Mouse (Mus musculus) T-helper 1 cell (primary cell): ENCODE data around the gene Mrps25.

Source experiments
- in situ Hi-C: fragments of 300-600 bp; cut with MboI, MseI; formaldehyde crosslinking; loops from one replicate; pipeline ENCODE4 v1.15.1; 2025; ENCODE audit warnings: high pct_unique_total_duplicates

Mrps25 gene

DNA sequence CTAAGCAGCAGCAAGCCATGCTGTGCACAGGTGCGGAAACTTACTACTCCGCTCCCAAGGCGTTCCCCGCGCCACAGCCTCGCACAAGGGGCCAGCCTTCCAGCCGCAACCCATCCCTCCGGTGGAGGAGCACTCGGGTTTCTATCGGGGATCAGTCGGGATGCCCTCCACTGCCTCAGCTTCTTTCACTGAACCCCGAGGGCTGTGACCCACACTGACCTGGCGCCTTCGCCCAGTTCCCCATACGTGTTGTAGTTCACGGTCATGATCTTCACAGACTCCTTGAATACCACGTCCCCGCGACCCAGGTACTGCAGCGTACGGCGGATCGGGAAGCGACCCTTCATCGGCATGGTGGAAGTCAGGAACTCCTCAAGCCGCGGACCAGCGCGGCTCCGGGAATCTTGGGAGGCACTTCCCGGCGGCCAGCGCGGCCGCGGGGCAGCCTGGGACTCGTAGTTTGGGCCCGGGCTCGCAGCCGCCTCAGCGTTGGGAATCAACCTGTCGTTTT lies at the start of gene Mrps25:
Gene Mrps25 (minus strand): TSS at position 413 of the 511 bp plus-strand sequence.
- in situ Hi-C loops: loop anchor here (25.0 kb wide), 1 partner anchor 1796 kb away; no protein-coding TSS in a partner anchor

GRCm38 (mm10) chr6:92231762-92232161 lies 47.9 kb upstream of the Mrps25 start:
- in situ Hi-C loops: no loop called here

DNA sequence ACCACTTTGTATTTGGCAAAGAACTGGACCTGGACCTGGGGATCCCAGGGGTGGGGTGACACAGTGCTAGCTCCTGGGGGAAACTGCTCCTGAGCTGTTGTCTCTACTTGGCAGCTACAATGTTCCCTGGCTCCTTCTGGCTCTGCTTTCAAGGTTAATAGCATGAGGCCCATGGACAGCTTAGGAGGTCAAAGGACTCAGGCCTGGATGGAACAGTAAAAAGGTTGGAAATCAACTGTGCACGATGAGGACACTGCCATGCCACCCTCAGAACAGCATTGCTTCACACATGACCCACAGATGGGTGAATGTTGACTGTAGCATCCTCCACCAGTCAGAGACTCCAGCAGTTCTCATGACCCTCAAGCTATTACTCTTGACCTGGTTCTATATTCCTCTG lies 47.5 kb upstream of the Mrps25 start:
- in situ Hi-C loops: no loop called here

- in situ Hi-C loops: no loop called here
Measured at GRCm38 (mm10) chr6:92229586-92229985, 45.8 kb upstream of the Mrps25 start.

DNA sequence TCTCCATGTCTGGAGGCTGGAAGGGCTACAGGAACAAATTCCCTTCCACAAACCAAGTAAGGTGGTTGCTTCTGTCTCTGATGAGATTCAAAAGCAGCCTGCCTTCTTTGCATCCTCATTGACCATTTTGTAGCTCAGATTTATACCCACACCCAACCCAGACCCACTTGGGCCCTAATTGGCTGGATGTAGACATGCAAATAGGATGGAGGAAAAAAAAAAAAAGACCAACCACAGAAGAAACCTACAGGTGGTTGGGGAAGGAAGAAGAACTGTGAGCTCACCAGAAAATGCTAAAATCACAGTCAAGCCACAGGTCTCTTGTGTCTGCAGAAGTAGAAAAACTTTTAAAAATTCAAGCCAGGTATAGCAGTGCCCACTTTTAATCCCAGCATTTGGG lies 45.3 kb upstream of the Mrps25 start:
- in situ Hi-C loops: no loop called here

DNA sequence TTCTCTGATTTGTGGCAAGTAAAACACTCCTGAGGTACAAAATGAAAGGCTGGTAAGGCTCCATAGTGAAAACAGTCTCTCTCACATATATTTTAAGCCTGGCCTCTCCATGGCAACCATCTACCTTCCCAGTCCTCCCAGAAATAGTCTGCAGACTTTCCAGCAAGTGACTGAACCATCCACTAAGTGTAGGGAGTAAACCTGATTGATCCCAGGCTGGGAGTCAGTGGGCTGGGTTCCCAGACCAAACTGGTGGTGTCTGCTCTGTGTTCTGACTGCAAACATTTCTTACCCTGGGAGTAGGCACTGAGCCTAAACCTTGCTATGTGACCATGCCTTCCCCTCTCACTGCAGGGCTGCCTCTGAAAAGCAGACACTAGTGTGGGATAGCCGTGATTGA lies 41.1 kb upstream of the Mrps25 start:
- in situ Hi-C loops: loop anchor here (5.0 kb wide), 1 partner anchor 42 kb away; no protein-coding TSS in a partner anchor

DNA sequence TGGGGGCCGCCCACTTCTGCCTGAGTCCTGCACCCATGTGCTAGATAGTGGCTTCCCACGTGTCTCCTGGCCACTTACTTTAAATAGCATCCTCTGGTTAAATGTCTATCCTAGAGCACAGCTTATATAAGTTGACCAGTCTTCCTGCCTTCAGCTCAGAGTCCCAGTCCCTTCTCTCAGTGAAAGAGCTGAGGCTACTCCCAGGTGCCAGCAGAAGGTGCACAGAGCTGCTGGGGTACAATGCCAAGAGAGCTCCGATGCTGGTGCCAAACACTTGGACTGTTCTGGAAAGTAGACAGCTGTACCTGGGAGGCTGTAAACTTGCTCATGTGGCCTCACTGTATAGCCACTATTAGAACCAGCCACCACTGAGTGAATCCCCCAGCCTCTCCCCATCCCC lies 38.2 kb upstream of the Mrps25 start:
- in situ Hi-C loops: loop anchor here (5.0 kb wide), 1 partner anchor 45 kb away; no protein-coding TSS in a partner anchor

- in situ Hi-C loops: loop anchor here (5.0 kb wide), 1 partner anchor 46 kb away; no protein-coding TSS in a partner anchor
Measured at GRCm38 (mm10) chr6:92221604-92222003, 37.8 kb upstream of the Mrps25 start.

- in situ Hi-C loops: no loop called here
Measured at GRCm38 (mm10) chr6:92219445-92219844, 35.6 kb upstream of the Mrps25 start.

GRCm38 (mm10) chr6:92214773-92215449 lies 31.1 kb upstream of the Mrps25 start, which contains the start of gene Rbsn:
TSS of gene Rbsn (minus strand) at chr6:92214925.
- in situ Hi-C loops: no loop called here

DNA sequence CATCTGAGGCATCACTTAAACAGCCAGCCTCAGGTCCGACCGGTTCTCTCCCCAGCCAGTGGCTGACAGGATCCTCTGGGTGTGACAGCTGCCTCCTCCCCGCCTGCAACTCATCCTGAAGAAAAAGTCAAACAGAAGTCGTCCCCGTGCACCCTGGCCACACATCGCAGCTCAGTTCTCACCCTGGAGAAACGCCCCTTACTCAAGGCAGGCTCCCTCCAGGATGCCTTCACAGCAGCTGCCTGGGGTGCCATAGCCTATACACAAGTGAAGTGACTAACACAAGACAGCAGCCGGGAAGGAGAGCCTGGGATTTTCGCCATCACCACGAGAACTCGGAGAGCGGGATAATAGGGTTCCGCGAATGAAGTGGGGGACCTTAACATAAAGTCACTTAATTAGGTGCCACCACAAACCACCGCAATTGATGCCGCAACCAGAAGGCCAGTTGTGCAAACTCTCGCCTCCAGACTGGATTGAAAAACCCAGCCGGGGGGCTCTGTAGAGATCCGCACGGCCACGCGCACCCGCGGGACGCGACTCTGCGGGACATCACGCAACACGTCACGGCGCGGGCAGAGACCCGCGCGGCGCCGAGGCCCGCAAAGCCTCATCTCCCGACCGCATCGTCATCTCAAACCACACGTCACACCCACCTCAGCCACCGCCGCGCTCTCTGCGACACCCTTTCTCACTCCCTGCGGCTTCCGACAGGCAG lies 30.4 kb upstream of the Mrps25 start:
- in situ Hi-C loops: no loop called here

DNA sequence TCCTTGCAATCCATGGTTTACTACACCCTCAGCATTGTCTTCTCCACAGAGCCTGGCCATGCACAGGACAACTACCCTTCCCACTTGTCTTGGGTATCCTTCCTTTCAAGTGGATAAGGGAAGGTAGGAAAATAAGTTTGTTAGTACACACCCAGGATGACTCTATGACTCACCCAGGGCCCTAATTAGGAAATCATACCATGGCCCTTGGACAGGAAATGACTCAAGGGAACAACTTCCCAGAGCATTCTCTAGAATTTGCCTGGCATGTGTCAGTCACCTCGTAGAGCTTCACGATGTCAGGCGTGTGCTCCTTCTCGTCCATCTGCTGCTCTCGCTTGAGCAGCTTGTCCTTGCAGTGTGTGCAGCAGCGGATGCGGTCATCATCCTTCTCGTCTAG lies 15.6 kb upstream of the Mrps25 start:
- in situ Hi-C loops: loop anchor here (25.0 kb wide), 1 partner anchor 1812 kb away; no protein-coding TSS in a partner anchor

GRCm38 (mm10) chr6:92184178-92184577 lies 345 bp upstream of the Mrps25 start:
- in situ Hi-C loops: loop anchor here (25.0 kb wide), 1 partner anchor 1797 kb away; no protein-coding TSS in a partner anchor

DNA sequence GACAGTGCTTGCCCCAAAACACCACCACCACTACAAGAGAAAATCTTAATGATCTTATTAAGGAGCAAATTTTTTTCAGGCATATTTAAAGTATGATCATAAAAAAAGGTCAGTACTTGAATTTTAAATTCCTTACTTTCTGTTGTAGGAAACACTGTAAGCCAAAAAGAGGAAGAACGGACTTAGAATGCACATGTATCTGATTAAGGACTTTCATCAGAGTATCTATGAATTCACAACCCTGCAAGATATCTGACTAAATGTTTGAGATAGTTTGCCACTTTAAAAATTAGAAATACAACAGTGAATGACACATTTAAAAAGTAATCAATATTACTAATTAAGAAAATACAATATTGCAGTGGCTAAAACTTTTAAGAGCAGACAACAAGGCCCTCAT lies 7.4 kb downstream of the Mrps25 start:
- in situ Hi-C loops: loop anchor here (25.0 kb wide), 1 partner anchor 1789 kb away; no protein-coding TSS in a partner anchor

DNA sequence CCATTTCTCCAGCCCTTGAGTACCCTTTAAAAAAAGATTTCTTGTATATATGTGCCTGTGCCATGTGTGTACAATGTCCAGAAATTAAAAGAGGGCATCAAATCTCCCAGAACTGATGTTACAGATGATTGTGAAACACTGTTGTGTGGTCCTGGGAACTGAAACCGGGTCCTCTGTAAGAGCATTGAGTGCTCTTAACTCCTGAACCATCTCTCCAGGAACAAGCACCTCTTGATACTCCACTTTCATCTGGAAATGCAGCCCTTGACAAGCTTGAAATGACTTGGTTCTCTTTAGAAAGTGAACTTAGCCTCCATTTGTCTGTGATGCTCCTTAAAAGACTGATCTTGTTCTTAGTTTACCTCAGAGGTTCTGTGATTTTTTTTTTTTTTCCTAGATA lies 21.1 kb downstream of the Mrps25 start:
- in situ Hi-C loops: no loop called here

DNA sequence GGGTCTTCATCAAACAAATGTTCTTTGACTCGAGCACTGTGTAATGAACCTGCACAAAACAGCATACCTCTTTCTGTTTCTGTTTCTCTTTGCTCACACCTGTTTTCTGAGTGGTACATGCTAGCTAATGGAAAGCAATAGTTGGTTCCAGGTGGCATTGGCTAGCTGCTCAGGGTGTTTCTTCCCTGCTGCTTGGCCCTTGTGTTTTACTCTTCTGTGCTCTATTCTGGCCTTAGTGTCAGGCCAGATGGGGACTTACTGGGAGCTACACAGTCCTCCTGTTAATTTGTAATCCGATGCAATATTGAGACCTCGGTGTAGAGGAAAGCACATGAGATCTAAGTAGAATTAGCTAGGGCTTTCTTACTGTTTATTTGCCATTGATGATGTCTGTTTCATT lies 25.0 kb downstream of the Mrps25 start:
- in situ Hi-C loops: no loop called here

DNA sequence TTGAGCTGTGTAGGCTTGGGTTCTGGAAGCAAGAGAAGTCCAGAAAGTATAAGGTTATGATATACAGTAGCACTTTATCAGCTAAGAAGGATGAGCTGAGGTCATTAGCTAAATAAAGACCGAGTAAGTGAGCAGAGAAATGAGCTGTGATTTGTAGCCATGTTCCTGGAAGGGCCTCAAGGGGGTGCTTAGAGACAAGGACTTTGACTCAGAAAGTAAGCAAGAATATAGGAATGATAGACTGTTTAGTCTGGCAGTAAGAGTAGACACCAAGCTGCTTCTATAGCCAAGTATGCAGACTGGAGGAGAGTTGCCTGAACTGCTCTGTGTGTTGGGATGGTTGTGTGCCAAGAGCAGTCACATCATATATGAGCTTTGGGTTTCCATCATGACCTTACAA lies 30.1 kb downstream of the Mrps25 start:
- in situ Hi-C loops: no loop called here

DNA sequence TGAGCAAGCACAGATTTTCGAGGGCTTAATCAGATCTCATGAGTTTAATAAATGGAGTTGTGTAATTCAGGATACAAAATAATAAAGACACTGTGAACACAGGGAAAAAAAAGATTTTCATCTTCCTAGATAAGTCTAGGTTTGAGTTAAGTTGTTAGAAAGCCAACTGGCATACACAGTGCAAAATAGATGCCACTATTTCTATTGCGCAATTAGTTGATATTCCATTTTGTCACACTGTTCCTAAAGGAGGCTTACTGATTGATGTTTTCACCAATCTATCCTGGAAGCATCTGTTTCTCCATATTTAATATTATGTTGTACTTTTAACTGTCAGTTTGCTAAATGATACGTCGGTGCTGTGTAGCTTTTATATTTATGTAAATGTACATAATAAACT lies 38.0 kb downstream of the Mrps25 start:
- in situ Hi-C loops: no loop called here

GRCm38 (mm10) chr6:92136356-92136755 lies 47.5 kb downstream of the Mrps25 start:
- in situ Hi-C loops: no loop called here

DNA sequence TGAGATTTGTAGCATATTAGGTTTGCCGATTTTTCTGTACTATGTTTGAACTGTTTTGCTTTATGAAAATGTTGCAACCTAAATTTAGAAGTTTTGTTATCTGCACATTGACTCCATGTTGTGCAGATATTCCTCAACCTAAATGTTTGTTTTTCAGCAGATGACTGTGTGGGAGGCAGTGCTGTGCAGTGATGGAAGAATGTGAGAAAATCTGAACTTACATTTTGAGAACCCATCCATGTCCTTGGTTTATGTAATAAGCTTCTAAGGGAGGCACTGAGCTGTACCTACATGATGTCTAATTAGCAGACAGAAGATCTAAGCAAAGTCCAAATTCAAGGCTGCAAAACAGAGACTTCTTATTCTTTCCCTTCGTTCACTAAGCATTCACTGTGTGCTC lies 50.2 kb downstream of the Mrps25 start:
- in situ Hi-C loops: no loop called here

DNA sequence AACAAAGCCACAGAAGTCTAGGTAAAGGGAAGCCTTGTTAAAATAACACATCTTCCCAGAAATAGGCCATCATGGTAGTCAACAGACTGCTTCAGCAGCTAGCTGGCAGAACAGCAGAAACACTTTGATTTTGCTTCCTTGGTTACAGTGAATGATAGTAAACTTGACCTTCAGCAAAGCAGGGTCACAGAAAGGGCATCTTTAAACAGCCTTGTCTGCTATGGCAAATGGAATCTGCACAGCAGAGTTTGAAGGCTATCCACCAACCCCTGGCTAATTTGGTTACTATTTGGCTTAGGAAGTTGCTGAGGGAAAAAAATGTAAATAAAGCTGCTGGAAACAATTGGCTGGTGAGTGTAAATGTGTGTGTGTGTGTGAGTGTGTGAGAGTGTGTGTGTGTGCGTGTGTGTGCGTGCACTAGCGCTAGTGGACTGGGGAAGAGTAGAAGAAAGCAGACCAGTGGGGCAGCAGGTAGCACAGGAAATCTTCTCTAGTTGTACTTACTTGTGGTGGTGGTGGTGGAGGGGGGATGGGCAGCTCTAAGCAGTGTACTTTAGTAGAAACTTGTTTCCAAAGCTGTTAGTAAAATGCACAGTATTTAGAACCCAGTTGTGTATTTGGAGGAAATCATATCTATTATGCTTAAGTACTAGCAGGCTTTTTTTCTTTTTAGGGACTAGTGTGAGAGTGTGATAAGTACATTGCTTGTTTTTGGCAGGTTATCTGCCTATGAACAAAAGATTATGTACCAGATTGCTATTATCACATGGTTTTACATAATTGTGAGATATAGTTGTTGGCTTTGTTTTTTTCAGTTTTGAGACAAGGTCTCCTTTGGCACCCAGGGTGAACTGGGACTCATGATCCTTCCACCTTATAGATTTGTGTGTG lies 51.6 kb downstream of the Mrps25 start:
- in situ Hi-C loops: no loop called here

DNA sequence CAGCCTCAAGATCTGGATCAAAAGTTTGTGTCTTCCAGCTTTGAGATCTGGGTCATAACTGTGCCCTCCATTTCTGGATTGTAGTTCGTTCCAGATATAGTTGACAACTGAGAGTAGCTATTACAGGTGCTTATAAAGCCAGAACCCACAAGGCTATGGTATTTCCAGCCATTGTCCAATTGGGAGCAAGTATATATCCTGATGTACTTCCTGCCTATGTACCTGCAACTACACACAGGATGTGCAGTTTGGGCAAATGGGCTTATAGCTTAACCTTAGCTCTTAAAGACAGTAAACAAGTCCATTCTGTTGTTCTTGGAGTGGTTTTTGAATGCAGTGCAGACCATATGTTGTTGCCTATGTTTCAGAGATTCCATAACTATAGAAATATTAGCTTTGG lies 52.4 kb downstream of the Mrps25 start:
- in situ Hi-C loops: no loop called here
